Mouse (Mus musculus) cerebral cortex, adult 2 months (tissue): ENCODE results near the gene Col18a1.

Source experiments
- WGBS: fragments of 180-500 bp; shearing (Covaris S2); methylation state at CpG from one replicate; pipeline ENCODE4 v1.1.7; 2018; 5-methylcytosine and 5-hydroxymethylcytosine counted together

The Col18a1 gene

DNA sequence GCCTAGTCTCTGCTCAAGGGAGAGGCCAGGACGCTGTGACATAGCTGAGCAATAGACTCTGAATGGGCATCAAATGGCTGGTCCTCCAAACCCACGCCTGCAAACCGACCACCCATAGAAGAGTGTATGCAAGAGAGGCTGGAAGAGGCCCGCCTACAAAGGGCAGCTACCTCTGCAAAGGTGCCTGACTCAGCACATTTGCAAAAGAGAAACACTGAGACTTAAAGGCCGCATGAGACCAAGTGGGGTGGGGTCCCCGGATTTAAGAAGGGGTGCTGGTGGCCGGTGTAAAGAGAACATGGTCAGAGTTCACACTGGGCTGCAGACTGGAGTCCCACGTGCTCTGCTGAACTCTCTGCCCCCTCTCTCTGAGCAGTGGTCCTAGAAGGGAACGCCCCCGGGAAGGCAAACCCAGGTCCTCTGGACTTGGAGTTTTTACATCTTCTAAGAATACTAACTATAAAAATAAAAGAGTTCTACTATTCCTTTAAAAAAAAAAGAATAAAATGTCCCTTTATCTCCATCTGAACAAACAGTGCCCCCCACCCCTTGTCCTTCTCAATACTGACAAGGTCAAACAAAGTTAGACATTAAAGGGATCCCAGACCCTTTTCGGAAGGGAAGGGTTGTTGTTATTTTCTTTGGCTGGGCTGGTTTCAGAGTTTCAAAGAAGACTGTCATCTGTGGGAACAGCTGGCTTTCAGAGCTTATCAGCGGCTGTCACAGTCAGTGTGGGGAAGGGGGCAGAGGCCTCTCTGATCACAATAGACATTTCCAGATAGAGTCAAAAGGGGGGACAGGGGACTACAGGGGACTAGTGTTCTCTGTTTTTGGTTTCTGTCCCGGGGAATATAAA, 32.2 kb downstream of the Col18a1 start:
- WGBS: 76% methylated on average over 13 of the region's 13 CpGs

DNA sequence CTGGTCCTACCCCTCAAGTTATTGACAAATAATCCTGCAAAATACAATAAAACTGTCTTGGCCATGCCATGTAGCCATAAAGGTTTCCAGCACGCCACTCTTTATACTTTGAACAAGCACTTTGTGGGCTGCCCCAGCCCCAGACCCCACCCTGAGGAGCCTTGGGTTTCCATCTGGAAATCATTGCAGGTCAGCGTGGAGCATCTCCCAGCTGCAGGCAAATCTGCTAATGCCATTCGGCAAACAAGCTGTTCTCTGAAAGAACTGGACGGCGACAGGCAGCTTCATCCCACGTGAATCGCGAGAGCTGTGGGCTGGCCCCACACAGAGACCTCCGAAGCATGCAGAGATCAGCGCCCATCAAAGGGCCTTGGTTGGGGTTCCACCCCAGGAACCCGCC, 34.2 kb downstream of the Col18a1 start:
- 74% methylated on average over 11 of the region's 11 CpGs for WGBS

DNA sequence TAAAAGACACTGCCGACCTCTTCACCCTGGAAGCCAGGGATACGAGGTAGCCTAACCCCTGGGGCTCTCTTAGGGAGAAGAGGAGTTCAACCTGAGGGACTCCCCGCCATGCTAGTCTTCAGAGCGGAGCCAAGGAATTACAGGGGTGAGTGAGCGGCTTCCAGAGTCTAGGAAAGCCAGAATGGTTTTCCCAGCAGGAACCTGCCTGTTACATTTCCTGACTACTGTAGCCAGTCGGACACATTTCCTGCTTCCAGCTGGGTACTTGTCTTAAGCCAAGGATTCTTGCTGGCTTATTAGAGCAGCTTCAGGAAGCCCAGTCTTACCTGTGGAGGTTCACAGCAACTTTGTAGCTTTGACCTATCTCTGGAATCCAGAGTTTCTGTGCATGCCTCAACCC, 34.8 kb downstream of the Col18a1 start:
- 60% methylated on average over 6 of the region's 6 CpGs for WGBS

DNA sequence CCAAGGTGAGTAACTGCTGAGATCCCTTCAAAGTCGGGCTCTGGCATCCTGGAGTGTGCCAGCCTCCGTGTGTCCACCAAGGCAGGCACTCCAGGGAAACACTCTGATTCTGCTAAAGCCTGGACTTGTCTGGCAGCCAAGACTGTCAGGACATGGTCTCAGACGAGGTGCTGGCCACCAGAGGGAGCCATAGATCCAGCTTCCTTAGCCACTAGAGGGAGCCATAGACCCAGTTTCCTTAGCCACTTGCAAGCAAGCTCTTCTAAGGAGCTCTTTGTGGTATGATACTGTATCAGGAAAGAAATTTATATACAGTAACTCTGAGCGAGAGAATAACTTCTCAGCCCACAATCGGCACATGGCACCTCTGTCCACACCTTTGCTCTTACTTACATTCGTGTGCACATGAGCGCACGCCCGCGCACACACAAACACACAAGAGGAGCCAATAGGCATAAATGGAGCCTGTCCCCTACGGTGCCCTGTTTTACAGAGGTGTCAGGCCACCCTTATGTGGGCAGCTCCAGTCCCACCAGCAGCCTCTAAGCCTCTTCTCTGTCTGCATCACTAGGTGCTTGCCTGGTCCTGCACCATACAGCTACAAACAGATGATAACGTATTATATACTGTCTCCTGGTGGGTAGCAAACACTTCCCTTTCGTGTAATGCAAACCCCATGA, 35.6 kb downstream of the Col18a1 start:
- WGBS: 35% methylated on average over 13 of the region's 13 CpGs

DNA sequence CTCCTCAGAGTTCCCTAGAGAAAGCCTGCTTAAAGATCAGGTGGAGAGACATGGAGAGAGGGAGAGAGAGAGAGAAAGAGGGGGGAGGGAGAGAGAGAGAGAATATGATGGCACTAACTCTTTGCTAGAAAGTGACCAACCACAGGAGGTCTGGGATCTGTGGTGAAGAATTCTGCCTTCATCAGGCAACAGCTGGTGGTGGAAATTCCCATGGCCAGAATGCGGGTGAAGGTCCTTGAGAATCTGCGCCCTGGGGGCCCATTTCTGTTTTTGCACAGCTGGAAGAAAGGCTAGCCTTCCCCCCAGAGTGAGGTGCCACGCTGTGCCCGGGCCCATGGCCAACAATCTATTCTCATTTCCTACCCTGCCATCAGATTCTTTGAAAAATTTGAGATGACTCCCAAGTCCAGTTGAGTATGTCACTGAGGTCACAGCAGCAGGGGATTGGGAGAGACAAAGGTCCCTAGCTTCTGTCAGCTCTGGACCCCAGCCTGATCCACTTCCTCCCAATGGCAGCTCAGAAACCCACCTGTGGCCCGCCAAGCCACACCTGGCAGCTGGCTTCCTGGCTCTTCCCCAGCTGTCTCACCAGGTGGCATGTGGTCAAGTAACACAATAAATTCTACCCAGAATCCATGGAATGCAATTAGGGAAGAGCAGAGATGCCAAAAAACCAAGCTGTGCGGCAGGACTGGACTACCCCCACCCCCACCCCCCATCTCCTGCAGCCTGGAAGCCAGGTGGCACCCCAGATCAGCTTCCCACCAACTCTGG, 36.5 kb downstream of the Col18a1 start:
- 50% methylated on average over 6 of the region's 6 CpGs for WGBS

DNA sequence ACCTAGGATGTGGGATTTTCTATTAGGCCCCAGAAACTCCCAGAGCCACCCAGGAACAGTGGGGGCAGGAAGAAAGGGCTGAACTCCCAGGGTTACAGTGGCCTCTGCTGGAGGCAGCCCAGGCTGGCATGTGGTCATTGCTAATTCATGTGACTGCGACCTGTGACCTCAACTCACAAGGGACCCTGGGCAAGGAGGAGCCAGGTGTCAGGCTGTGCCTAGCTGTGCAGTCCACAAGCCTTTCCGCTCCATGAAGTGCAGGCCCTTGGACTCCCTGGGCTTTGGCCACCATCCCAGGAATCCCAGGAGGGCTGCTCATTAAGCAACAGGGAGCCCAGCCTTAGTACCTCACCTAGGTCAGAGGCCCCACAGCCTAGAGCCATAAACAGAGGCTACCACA, 38.4 kb downstream of the Col18a1 start:
- WGBS: 95% methylated on average over 2 of the region's 2 CpGs

DNA sequence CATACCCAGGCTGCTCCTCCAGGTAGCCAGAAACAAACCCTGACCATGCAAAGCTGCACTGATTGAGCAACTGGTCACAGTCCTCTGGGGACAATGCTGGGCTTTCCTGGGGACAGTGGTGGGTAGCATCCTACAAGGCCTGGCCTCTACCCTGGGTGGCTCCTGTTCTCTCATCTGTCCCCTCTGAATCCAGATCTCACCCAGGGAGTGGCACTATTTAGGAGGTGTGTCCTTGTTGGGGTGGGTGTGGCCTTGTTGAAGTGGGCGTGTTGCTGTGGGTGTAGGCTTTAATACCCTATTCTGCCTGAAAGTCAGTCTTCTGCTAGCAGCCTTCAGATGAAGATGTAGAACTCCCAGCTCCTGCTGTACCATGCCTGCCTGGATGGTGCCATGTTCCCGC, 39.8 kb downstream of the Col18a1 start:
- WGBS: 97% methylated on average over 2 of the region's 2 CpGs

DNA sequence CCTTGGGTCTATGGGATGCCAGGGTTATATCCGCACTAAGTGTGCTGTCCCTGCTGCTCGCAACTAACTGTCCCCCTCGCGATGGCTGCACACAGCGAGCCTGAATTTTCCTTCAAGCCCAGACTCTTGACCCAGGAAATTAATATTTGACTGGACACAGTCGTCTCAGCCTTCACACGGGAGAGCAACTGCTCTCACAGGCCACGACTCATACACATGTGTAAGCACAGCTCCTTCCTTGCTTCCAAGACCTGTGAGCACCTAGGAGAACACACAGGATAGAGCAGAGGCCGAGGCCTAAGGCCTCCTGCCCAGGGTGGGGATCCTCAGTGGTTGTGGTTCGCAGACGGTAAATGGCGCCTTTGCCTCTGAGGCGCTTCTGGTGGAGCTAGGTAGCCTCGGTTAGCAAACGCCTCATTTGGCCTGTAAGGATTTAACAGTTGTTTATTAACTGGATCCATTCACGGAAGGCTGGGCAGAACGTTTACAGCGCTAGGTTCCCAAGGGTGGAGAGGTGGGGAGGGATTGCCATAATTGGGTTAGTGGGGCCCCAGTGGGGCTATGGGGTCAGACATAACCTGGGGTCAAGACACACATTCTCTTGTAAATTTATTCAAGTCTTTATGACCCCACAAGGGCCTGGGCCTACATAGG, 41.1 kb downstream of the Col18a1 start:
- 94% methylated on average over 18 of the region's 18 CpGs for WGBS

DNA sequence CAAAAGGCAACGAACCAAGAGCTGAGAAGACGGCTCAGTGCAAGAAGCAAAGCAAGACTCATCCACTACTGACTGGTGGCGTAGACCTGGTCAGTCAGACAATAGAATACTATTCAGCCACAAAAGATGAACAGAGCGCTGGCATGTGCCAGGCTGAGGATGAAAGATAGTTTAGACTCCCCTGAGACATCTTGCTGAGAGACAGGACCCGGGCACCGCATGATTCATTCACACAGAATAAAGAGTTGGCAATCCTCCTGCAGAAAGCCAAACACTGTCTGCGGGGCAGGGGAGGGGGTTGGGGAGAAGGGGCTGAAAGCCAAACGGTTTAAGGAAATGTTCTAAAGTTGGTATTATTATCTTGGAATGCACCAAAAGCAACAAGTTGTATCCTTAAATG, 42.4 kb downstream of the Col18a1 start:
- 20% methylated on average over 8 of the region's 8 CpGs for WGBS

DNA sequence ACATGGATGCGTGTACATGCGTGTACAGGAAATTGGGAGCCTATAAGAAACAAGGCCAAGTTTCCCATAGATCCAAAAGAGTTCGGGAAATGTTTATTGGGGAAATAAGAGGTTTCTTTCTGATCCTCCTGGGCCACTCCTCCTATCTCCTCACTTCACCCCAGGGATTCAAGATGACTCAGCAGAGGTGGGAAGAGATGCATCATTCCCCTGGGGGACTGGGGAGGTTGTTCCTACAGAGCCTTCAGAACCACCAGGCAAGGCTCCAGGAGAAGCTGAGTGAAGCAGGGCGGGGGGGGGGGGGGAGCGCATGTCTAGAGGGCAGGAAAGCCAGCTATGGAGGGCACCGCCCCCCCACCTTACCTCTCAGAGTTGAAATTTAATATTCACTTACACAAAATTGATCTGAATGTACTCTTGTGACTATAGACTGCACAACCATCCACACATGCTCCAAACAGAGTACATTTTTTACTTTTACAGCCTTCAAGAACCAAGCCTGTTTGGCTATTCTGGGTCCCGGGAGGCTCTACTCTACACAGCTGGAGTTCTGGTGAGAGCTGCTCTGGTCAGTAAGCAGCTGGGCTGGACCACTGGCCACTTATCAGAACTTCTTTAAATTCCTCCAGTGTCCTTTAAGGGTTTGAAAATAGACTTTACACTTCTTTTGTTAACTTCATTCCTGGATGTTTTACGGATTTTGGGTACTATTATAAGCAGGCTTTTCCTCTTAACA, 44.9 kb downstream of the Col18a1 start:
- 74% methylated on average over 7 of the region's 8 CpGs for WGBS

DNA sequence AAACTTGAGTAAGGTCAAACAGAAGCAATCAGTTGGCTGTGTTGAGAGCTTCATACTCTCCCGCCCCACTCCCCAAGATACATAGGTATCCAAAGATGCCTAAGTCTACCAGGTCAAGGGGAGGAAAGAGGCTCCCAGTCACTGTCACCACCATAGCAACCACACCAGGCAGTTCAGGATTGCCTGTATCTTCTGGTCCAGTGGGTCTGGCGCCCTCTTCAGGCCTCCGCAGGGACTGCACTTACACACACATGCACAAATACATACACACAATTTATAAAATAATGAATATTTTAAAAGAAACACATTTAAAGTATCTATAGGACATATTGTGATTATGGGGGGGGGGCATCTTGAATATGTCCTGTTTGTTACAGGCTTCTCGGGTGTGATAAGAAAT, 45.8 kb downstream of the Col18a1 start:
- WGBS: 90% methylated on average over 4 of the region's 4 CpGs

DNA sequence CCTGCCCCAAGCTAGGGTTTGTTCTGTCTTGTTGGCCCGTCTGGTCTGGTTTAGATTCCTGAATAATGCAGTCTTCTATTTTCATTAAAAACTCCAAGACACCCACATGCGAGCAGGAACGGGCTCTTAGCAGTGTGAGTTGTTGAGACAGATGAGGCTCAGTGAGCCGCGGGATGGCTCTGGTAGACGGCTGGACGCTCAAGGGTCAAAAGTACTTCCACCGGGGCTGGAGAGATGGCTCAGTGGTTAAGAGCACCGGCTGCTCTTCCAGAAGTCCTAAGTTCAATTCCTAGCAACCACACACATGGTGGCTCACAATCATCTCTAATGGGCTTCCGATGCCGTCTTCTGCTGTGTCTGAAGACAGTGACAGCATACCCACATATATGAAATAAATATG, 46.9 kb downstream of the Col18a1 start:
- 81% methylated on average over 11 of the region's 11 CpGs for WGBS

DNA sequence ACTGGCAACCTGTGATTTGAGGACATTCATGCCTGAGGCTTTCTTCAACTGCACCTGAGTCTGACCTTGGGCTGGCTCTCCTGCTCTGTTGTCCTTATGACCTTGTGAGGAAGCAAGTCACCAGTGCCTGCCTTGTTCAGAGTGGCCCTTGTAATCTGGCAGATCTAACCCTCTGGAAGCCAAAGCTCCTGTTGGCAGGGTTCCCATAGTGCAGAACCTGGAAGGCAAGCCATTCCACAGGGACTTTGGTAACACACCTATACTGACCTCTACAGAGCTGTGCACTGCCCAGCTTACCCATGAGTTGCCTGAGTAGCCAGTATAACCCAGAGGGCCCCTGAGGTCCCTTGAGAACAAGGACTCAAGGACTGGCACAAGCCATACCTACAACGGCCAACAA, 48.0 kb downstream of the Col18a1 start:
- 97% methylated on average over 1 of the region's 1 CpGs for WGBS

DNA sequence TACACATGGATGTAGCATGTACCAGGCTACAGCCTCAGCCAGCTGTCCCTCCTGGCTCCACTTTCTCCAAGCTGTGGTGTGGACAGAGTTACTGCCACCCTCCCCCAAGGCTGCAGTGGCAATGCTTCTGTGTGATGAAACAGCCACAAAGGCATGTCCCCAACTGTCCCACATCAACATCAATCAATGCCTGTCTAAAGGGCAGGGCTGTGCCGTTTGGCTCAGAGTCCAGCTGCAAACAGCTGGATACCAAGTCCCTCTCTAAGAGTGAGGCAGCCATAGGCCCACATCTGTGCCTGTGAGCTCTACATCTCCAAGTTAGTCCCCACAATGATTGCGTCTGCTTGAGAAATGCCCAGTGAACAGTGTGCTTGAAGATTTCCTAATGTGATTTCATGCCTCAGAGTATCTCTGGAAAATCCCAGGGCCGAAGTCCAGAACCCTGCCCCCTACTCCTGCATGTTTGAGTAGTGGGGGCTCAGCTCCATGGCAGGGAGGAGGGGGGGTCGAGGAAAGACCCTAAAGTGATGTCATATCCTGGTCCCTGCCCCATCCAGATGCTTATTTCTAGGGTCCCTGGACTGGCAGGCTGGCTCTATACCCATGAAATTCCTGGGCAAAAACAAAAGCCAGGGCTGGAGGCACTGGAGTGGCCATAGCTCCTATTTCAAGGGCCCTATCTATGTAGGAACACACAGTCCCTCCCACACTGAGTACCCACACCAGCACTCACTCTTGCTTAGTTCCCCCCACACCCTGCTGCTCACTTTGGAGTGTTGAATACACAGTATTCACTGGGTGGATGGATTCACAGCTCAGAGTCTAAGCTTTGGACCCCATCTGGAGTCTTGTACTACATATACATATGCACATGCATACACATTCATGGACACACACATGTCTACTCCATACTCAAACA, 49.6 kb downstream of the Col18a1 start:
- 44% methylated on average over 4 of the region's 4 CpGs for WGBS

DNA sequence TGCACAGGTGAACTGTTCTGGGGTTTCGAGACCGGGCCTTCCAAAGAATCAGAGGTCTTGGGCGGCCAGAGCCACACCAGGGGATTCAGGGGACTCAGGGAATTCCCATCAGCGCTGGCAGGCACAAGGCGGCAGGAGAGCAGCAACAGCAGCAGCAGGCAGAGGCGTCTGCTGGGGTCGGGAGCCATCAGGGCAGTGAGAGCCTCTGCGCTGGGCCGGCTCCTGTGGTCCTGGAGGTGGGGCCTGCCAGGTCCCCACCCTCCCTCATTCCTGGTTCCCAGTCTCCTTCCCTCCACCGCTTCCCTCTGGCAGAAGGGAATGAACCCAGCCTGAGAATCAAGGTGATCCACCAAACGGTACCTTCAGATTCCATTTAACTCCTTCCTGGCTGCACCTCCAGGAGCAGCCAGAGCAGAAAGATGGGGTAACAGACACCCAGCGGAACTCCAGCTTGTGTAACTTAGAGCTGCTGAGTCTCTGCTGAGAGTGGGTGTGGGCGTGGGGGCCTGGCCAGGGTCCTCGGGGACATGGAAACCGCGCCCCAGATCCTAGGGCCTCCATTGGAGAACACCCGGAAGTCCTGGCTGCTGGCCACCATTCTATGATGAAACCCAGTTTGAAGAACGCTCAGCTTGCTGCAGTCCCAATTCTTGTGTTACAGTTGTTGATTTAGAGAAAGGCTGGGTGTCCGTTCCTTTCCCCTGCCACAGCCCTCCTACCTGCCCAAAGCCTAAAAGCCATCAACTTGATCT, 52.7 kb downstream of the Col18a1 start:
- WGBS: 66% methylated on average over 19 of the region's 19 CpGs

DNA sequence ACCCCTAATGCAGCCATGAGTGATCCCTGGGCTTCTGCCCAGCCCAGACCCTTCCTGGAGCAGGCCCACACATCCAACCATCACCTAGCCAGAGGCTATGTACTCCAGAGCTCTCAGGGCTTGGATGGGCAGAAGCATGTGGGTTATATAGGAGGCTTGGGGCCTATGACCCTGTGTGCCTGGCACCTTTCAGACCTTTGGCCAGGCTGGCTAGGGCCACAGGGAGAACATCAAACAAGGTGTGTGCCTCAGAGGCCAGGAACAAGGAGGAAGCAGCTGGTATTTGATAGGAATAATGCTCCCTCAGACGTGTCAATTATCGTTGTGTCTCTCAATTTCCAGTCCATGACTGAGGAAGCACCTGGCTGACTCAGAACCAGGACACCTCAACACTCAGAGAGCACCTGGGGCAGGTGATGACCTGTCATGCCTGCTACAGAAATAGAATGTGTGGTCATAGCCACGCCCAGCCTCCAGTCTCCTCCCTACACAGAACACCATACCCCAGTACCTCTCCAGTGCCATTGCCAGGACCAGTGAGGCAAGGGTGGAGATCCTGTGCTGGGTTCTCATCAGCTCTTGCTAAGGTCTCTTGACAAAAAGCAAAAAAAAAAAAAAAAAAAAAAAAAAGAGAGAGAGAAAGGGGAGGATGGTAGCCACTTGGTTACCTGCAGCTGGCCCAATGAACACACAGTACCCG, 54.6 kb downstream of the Col18a1 start:
- 98% methylated on average over 4 of the region's 4 CpGs for WGBS

DNA sequence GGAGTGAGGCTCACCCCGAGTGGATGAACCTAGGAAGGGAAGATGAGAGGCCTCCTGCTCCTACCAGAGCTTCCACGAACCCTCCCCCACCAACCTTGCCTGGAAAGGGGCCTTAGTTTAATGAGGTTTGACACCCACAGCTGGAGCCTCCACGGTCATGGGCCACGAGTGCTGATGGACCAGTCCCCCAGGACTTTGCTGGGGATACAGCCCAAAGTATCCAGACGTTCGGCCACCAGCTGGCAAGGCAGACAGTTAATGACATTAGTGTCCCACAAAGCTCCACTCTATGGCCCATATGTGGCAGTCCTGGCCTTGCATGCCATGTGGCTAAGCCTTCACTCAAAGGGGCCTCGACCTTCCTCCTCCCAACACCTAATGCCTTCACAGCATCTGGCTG, 55.5 kb downstream of the Col18a1 start:
- 88% methylated on average over 7 of the region's 7 CpGs for WGBS

DNA sequence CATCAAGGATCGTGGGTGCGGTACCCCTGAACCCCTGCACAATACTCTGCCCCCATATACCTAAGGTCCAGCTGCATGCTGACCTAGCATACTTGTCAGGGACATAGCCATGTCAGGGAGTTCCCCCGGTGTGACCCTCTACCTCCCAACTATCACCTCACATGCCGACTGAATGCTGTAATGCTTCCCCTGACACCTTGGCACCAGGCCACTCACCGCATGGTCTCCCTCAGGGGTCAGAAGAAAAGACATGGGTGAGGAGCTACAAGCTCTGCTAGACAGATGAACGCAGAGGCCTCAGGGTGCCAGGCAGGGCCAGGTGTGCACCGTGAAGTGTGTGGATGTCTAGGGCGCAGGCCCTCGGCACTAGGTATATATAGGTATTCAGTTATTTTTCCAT, 56.3 kb downstream of the Col18a1 start:
- 87% methylated on average over 9 of the region's 9 CpGs for WGBS

DNA sequence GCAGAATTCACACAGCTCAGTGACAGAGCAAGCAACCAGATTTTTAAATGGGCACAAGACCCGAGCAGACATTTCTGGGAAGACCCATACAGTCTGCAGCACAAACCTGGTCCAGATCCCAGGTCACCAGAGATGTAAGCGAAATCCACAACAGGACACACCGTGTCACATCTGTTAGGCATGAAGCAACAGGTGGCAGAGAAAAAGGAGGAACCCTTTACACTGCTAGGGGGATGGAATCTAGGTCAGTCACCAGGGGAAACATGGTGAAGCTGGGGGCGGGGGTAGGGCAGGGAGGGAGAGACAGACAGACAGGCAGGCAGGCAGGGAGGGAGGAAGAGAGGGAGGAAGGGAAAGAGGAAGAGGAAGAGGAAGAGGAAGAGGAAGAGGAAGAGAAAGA, 58.2 kb downstream of the Col18a1 start:
- WGBS: 78% methylated on average over 4 of the region's 4 CpGs
